Mouse (Mus musculus) small intestine, adult 10 weeks (tissue): ENCODE results near the gene Tspan15. TPM values are rescaled to one million over a fixed set of nuclear protein-coding genes. Genes with fewer than 3 reads are reported as not detected.

ENCODE experiments used
- polyA plus RNA-seq: library from polyadenylated mRNA; stranded (reverse); fragments of 350-450 nt; fragmentation: Illumina TruSeq; extraction: RNeasy Lipid Tissue Mini Kit (QIAGEN cat#74804); gene quantifications from one replicate; pipeline ENCODE4 v1.2.3, GENCODE M21; 2014; ENCODE audit warnings: low replicate concordance

Tspan15 gene
- polyA plus RNA-seq = 26.7 TPM

GRCm38 (mm10) chr10:62230708-62231394 lies at the start of gene Tspan15:
Gene Tspan15 (minus strand): TSS chr10:62231251.

GRCm38 (mm10) chr10:62252000-62252488 lies 21.0 kb upstream of the Tspan15 start, which contains the start of gene Tacr2:
Gene Tacr2 (plus strand): TSS chr10:62252438.

GRCm38 (mm10) chr10:62143820-62144219 lies 87.2 kb downstream of the Tspan15 start, which contains the start of gene Fam241b:
Gene Fam241b (minus strand): TSS chr10:62143920.

Other genes with a start within 250 kb of the Tspan15 start
- gene Neurog3, start 98.2 kb downstream of the Tspan15 start, polyA plus RNA-seq = not detected
- 6.4 TPM for gene Fam241b, start 87.3 kb downstream of the Tspan15 start, polyA plus RNA-seq
- not detected for gene Tacr2, start 21.2 kb upstream of the Tspan15 start, polyA plus RNA-seq
- 0.71 TPM for gene Hk1, start 148.7 kb upstream of the Tspan15 start, polyA plus RNA-seq
- 8.1 TPM for gene Hkdc1, start 191.2 kb upstream of the Tspan15 start, polyA plus RNA-seq
- gene 4930507D05Rik, start 218.2 kb upstream of the Tspan15 start, polyA plus RNA-seq = not detected
- gene Supv3l1, start 218.5 kb upstream of the Tspan15 start, polyA plus RNA-seq = 15.0 TPM